8 mouse cellular contexts compared by ENCODE assay signal in genomic region chr6:83197345-83198004, GRCm38 (mm10). TPM values are rescaled to one million over a fixed set of nuclear protein-coding genes. Genes with fewer than 3 reads are reported as not detected.
DNase-seq lines count a peak whose midpoint lies in the region; ATAC-seq and TF ChIP-seq lines count a peak whose summit lies in the region.

No protein-coding gene starts in this region.

- no peaks in the 10 kb centered on the region for H3K9me3 ChIP-seq in embryonic facial prominence, embryonic 13.5 days
- no peaks in the 10 kb centered on the region for H3K9me3 ChIP-seq in hindbrain, embryonic 15.5 days
- no peaks in the 10 kb centered on the region for H3K9me3 ChIP-seq in lung, postnatal 0 days (ENCODE audit: low read length)
- no peaks in the 10 kb centered on the region for H3K9me3 ChIP-seq in stomach, postnatal 0 days (ENCODE audit: control insufficient read depth, low read length)

- H3K4me3 ChIP-seq in embryonic facial prominence, embryonic 13.5 days, result no peak overlapping the region
- no peak overlapping the region for H3K4me3 ChIP-seq in hindbrain, embryonic 15.5 days
- H3K4me3 ChIP-seq in lung, postnatal 0 days (ENCODE audit: low read depth, low read length), result no peak overlapping the region
- no peak overlapping the region for H3K4me3 ChIP-seq in stomach, postnatal 0 days (ENCODE audit: low read depth, low read length)

- peak; percentile 53 to 74 for DNase-seq in left cerebral cortex, adult 18-20 months (ENCODE audit: low spot score in 2 of 2)
- DNase-seq in left cerebral cortex, adult 11 months (ENCODE audit: low spot score), result no peak
- DNase-seq in adrenal gland, postnatal 10 days, result peak; percentile 86
- DNase-seq in lung, postnatal 0 days (ENCODE audit: low spot score), result peak; percentile 31
- peak; percentile 36 for DNase-seq in stomach, postnatal 0 days (ENCODE audit: low spot score)

- no peak for ATAC-seq in embryonic facial prominence, embryonic 13.5 days (ENCODE audit: insufficient number of reproducible peaks, insufficient read depth, low FRiP score, low TSS enrichment, low read depth)
- ATAC-seq in hindbrain, embryonic 15.5 days (ENCODE audit: low FRiP score, low read depth), result peak; percentile 31; the same call in 1 of the 2 replicates
- ATAC-seq in lung, postnatal 0 days, result peak; percentile 34; the same call in 1 of the 2 replicates
- no peak for ATAC-seq in stomach, postnatal 0 days (ENCODE audit: low FRiP score, low TSS enrichment)
- no peak for ATAC-seq in inflammation-experienced regulatory T-cells, adult 6 months

- peaks cover 86% of the 10 kb centered on the region for H3K36me3 ChIP-seq in embryonic facial prominence, embryonic 13.5 days
- H3K36me3 ChIP-seq in hindbrain, embryonic 15.5 days, result peaks cover 77% of the 10 kb centered on the region
- peaks cover 60% of the 10 kb centered on the region for H3K36me3 ChIP-seq in lung, postnatal 0 days (ENCODE audit: insufficient read depth, low read length)
- peaks cover 55% of the 10 kb centered on the region for H3K36me3 ChIP-seq in stomach, postnatal 0 days (ENCODE audit: control insufficient read depth, insufficient read depth, low read length)

- no peaks in the 10 kb centered on the region; the same call in 1 of the 2 replicates for H3K4me1 ChIP-seq in embryonic facial prominence, embryonic 13.5 days
- 0 out of 2 replicates have a peak, but pooled peaks cover 8% of the 10 kb centered on the region for H3K4me1 ChIP-seq in hindbrain, embryonic 15.5 days (replicated peaks)
- H3K4me1 ChIP-seq in lung, postnatal 0 days (ENCODE audit: insufficient read depth, low read depth, low read length), result no peaks in the 10 kb centered on the region
- no peaks in the 10 kb centered on the region for H3K4me1 ChIP-seq in stomach, postnatal 0 days (replicated peaks; ENCODE audit: control insufficient read depth, insufficient read depth)

- no peaks in the 10 kb centered on the region for H3K27me3 ChIP-seq in embryonic facial prominence, embryonic 13.5 days
- H3K27me3 ChIP-seq in hindbrain, embryonic 15.5 days, result no peaks in the 10 kb centered on the region
- H3K27me3 ChIP-seq in lung, postnatal 0 days (replicated peaks; ENCODE audit: insufficient read depth, low read length), result no peaks in the 10 kb centered on the region
- H3K27me3 ChIP-seq in stomach, postnatal 0 days (ENCODE audit: control insufficient read depth, insufficient read depth, low read length), result no peaks in the 10 kb centered on the region

- H3K27ac ChIP-seq in embryonic facial prominence, embryonic 13.5 days, result 0 out of 2 replicates have a peak overlapping the region, but pooled peaks have one; percentile 22
- no peak overlapping the region for H3K27ac ChIP-seq in hindbrain, embryonic 15.5 days (replicated peaks)
- no peak overlapping the region for H3K27ac ChIP-seq in lung, postnatal 0 days (ENCODE audit: low read length)
- H3K27ac ChIP-seq in stomach, postnatal 0 days (replicated peaks), result no peak overlapping the region

- no peak overlapping the region for H3K4me2 ChIP-seq in embryonic facial prominence, embryonic 13.5 days
- no peak overlapping the region for H3K4me2 ChIP-seq in hindbrain, embryonic 15.5 days
- no peak overlapping the region for H3K4me2 ChIP-seq in lung, postnatal 0 days (replicated peaks; ENCODE audit: low read depth, low read length)
- no peak overlapping the region for H3K4me2 ChIP-seq in stomach, postnatal 0 days (replicated peaks; ENCODE audit: low read depth)

- TF ChIP-seq CTCF in lung, postnatal 0 days (IDR thresholded peaks at IDR 0.05), result peak; percentile 52
- peak; percentile 53 for TF ChIP-seq CTCF in stomach, postnatal 0 days (IDR thresholded peaks at IDR 0.05; ENCODE audit: low read depth)

- no peak for TF ChIP-seq EP300 in lung, postnatal 0 days (IDR thresholded peaks at IDR 0.05)
- TF ChIP-seq EP300 in stomach, postnatal 0 days (optimal IDR thresholded peaks at IDR 0.05), result no peak

- 47% methylated on average over 15 of the region's 15 CpGs for WGBS in embryonic facial prominence, embryonic 13.5 days
- WGBS in hindbrain, embryonic 15.5 days, result 40% methylated on average over 15 of the region's 15 CpGs
- WGBS in lung, postnatal 0 days, result 45% methylated on average over 15 of the region's 15 CpGs
- 58% methylated on average over 15 of the region's 15 CpGs for WGBS in stomach, postnatal 0 days

- H3K9ac ChIP-seq in embryonic facial prominence, embryonic 13.5 days, result 0 out of 2 replicates have a peak overlapping the region, but pooled peaks have one; percentile 21
- H3K9ac ChIP-seq in hindbrain, embryonic 15.5 days, result no peak overlapping the region
- no peak overlapping the region for H3K9ac ChIP-seq in lung, postnatal 0 days (replicated peaks; ENCODE audit: low read depth)
- no peak overlapping the region for H3K9ac ChIP-seq in stomach, postnatal 0 days (ENCODE audit: low read length)

RNA-seq across cellular contexts. Expression of gene Slc4a5, which starts 22.2 kb away (rescaled TPM):
- total RNA-seq in left cerebral cortex, adult 18-20 months (2021), result under 1 TPM; 0.09 to 0.21 TPM
- under 1 TPM; 0.12 to 0.15 TPM for total RNA-seq in adrenal gland, postnatal 10 days (2021)
- 0.15 and 0.20 TPM in 2 replicates for polyA plus RNA-seq in embryonic facial prominence, embryonic 13.5 days (2015; fragmentation: Nextera tagmentation; extraction: Ambion mirVana)
- 2.2 and 2.8 TPM in 2 replicates for polyA plus RNA-seq in hindbrain, embryonic 15.5 days (2015; fragmentation: Nextera tagmentation; extraction: Ambion mirVana)
- polyA plus RNA-seq in lung, postnatal 0 days (2015; fragmentation: Nextera tagmentation; extraction: Ambion mirVana), result 5.0 and 5.3 TPM in 2 replicates
- polyA plus RNA-seq in stomach, postnatal 0 days (2015; fragmentation: Nextera tagmentation; extraction: Ambion mirVana), result 0.08 and 0.18 TPM in 2 replicates
- polyA plus RNA-seq in inflammation-experienced regulatory T-cells, adult 6 months (2017; shearing (Covaris generic)), result under 1 TPM in 2 of 3 experiments, not detected in 1; 0.49 to 0.59 TPM

RNA-seq across cellular contexts. Expression of gene Dctn1, which starts 31.8 kb away (rescaled TPM):
- 100 to 1,000 TPM; 369 to 374 TPM for total RNA-seq in left cerebral cortex, adult 18-20 months (2021)
- total RNA-seq in adrenal gland, postnatal 10 days (2021), result 100 to 1,000 TPM; 101 to 119 TPM
- polyA plus RNA-seq in embryonic facial prominence, embryonic 13.5 days (2015; fragmentation: Nextera tagmentation; extraction: Ambion mirVana), result 87.7 and 90.0 TPM in 2 replicates
- polyA plus RNA-seq in hindbrain, embryonic 15.5 days (2015; fragmentation: Nextera tagmentation; extraction: Ambion mirVana), result 148 and 160 TPM in 2 replicates
- polyA plus RNA-seq in lung, postnatal 0 days (2015; fragmentation: Nextera tagmentation; extraction: Ambion mirVana), result 55.3 and 63.7 TPM in 2 replicates
- polyA plus RNA-seq in stomach, postnatal 0 days (2015; fragmentation: Nextera tagmentation; extraction: Ambion mirVana), result 42.9 and 43.5 TPM in 2 replicates
- 10 to 100 TPM; 15.5 to 21.0 (median 16.1) TPM for polyA plus RNA-seq in inflammation-experienced regulatory T-cells, adult 6 months (2017; shearing (Covaris generic))

RNA-seq across cellular contexts. Expression of gene 1700003E16Rik, which starts 41.3 kb away (rescaled TPM):
- 10 to 100 TPM; 33.9 to 35.7 TPM for total RNA-seq in left cerebral cortex, adult 18-20 months (2021)
- under 1 TPM; 0.24 to 0.39 TPM for total RNA-seq in adrenal gland, postnatal 10 days (2021)
- polyA plus RNA-seq in embryonic facial prominence, embryonic 13.5 days (2015; fragmentation: Nextera tagmentation; extraction: Ambion mirVana), result 2.0 and 2.8 TPM in 2 replicates
- polyA plus RNA-seq in hindbrain, embryonic 15.5 days (2015; fragmentation: Nextera tagmentation; extraction: Ambion mirVana), result 9.7 and 9.8 TPM in 2 replicates
- 6.1 and 9.8 TPM in 2 replicates for polyA plus RNA-seq in lung, postnatal 0 days (2015; fragmentation: Nextera tagmentation; extraction: Ambion mirVana)
- polyA plus RNA-seq in stomach, postnatal 0 days (2015; fragmentation: Nextera tagmentation; extraction: Ambion mirVana), result 1.1 TPM in 2 replicates
- polyA plus RNA-seq in inflammation-experienced regulatory T-cells, adult 6 months (2017; shearing (Covaris generic)), result not detected

RNA-seq across cellular contexts. Expression of gene Wdr54, which starts 41.3 kb away (rescaled TPM):
- 10 to 100 TPM; 33.0 to 33.3 TPM for total RNA-seq in left cerebral cortex, adult 18-20 months (2021)
- total RNA-seq in adrenal gland, postnatal 10 days (2021), result 1 to 10 TPM; 2.0 to 2.2 TPM
- 7.1 and 7.9 TPM in 2 replicates for polyA plus RNA-seq in embryonic facial prominence, embryonic 13.5 days (2015; fragmentation: Nextera tagmentation; extraction: Ambion mirVana)
- polyA plus RNA-seq in hindbrain, embryonic 15.5 days (2015; fragmentation: Nextera tagmentation; extraction: Ambion mirVana), result 17.8 and 19.3 TPM in 2 replicates
- 3.1 and 3.3 TPM in 2 replicates for polyA plus RNA-seq in lung, postnatal 0 days (2015; fragmentation: Nextera tagmentation; extraction: Ambion mirVana)
- 1.6 and 1.7 TPM in 2 replicates for polyA plus RNA-seq in stomach, postnatal 0 days (2015; fragmentation: Nextera tagmentation; extraction: Ambion mirVana)
- under 1 TPM in 2 of 3 experiments, not detected in 1; 0.19 to 0.48 TPM for polyA plus RNA-seq in inflammation-experienced regulatory T-cells, adult 6 months (2017; shearing (Covaris generic))

Comparison
In these comparisons a context has a peak if more than half of its experiments do, and no peak if none do; other contexts are left out.
1. ATAC-seq: peak in hindbrain, embryonic 15.5 days (single experiment) and lung, postnatal 0 days (single experiment); none in embryonic facial prominence, embryonic 13.5 days (single experiment), stomach, postnatal 0 days (single experiment) and inflammation-experienced regulatory T-cells, adult 6 months (single experiment).